Mouse (Mus musculus) R1 (cell line): ENCODE data around the gene Ltbp1.

Experiments
- DNase-seq: peaks from one replicate; pipeline ENCODE4 v3.0.0-alpha.2; 2018; ENCODE audit warnings: low read depth, low spot score

Ltbp1 gene

DNA sequence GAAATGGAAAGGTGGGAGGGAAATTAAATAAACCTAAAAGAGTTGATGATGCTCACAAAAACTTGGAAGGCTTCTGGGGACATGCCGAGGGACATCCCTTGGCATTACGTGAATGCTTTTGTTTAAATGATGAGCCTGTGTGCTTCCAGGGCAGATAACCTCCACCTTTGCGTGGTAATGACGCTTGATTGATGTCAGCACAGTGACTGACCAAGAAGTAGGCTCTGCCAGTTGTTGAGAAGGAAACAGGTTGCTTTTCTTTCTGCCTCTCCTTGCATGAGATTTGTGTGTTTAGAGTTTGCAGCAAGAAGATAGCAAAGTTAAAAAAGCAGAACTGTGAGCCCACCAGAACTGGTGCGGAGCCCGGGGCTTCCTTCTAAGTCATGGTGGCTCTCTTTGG, 431.5 kb downstream of the Ltbp1 start:
- no peak for DNase-seq

DNA sequence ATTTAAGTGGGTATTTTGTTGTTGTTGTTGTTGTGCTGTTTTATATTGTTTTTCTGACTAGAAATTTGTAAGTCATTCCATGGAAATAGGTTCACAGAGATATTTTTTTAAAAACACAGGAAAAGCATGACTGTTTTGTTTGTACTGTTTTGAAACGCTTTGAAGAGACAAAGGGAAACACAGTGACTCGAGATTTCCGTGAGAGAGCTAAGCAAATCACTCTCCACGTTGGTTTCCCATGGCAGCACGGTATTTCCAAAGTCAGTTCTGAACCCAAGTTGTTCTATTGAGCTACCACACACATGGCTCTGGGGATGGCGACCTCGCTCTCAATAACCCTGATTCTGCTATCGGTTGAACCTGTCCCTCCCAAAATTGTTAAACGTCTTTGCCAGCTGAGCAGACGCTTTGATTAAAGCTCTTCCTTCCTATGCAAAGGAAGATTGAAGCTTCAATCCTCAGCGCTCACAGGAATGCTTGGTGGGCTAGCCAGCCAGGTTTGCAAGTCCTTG, 431.9 kb downstream of the Ltbp1 start:
- DNase-seq: no peak

DNA sequence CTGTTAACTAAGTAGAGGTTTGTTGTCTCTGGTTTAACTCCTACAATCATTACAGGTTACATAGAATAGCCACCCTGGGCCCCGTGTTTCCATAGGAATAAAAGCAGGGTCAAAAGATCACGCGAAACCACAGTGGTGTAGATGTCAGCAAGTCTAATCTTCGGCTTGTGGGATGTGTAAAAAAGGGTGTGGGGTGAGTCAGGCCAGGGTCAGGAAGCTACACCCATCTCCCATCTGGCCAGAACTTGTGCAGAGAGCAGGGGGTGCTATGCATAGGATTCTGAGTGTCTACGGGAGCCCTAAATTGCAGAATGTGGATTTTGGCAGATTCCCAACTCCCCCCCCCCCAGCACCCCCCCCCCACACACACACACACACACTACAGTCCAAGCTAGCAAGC, 432.8 kb downstream of the Ltbp1 start:
- DNase-seq: no peak

DNA sequence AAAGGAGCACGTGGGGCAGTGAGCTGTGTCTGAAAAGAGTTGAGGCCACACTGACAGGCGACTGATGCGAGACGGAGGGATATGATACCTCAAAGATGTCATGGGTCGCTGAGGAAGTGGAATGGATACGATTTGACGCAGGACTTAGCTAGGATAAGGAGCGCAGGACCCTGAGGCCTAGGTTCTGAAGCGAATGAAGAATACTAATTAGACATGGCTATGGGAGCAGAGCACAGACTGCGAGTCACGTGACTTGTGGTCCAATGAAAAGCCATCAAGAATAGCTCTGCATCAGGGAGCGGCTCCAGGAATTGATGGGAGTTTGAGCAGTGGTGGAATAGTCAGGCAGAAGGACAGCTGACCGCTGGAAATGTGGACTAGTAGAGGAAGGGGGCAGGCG, 433.7 kb downstream of the Ltbp1 start:
- DNase-seq: no peak

DNA sequence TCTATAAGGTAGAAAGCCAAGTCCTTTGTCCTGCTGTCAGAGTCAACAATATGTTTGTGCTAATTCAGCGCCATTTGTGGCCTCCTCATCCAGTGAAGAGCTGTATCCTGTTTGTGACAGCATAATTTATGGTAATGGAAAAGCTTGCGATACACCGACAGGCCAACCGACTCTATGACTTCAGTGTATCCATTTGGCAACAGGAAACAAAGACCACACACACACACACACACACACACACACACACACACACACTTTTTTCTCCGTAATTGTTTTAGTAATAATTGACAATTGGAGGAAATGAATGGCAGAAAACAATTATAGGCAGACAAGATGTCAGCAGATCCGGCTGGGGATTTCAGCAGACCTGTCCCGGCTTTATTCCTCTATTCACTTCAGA, 435.3 kb downstream of the Ltbp1 start:
- DNase-seq: no peak

DNA sequence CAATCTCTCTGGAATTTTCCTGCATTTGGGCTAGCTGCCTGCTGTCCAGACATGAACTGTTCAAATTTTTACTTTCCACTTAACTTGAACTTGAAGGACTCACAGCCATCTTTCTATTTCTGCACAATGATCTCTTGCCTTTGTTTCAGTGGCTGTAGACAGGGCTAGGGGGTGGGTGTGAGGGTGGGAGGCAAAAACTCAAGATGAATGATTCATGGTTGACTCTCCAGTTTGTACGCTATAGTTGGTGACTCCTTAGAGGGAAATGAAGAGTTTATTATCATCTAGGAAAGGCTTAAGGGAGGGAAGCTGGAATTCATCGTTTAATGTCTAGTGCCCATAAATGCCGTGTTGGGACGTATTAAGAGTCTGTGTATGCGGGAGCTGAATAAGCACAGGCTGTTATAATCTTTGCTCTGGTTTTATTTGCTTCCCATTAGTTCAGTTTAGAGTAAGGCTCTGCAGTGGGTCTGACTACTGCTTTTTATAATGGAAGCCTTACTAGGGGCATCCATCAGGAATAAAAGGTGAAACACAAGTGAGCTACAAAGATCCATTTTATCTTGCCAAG, 436.0 kb downstream of the Ltbp1 start:
- no peak for DNase-seq
